Mouse (Mus musculus): ENCODE measurements at regions not wholly inside any gene's neighbourhood (a gene's known extent, or its start where the extent isn't known, plus 50 kb on each side); places are given as distances from the start of the nearest gene placed in this dataset.

DNA sequence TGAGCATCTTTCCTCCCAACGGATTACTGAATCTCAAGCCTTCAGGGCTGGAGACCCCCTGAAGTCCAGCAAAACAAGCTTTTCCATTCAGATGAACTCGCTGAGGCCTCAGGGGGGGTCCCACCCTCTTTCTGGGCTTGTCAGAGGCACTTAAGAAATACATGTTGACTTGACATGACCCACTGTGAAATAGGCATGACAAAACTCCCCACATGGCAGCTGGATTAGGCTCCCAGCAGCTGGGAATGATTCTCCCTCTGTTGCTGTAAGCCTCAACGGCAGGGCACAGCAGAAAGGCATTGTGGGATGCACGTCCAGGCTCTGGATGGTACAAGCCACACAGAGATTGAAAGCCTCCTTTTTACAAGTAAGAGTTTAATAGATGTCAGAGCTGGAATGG, 110.5 kb downstream of the Slc4a3 start:
- Histone ChIP-seq H3K9me3 (peaks cover 8% of the 10 kb centered on the region), H3K27me3 (peaks cover 16% of the 10 kb centered on the region; the same call in 1 of the 2 replicates), H3K27ac (replicated peaks) (no peak overlapping the region), H3K4me3 (no peak overlapping the region), H3K9ac (no peak overlapping the region), H3K4me1 (replicated peaks) (peaks cover 14% of the 10 kb centered on the region), H3K4me2 (no peak overlapping the region), H3K36me3 (no peaks in the 10 kb centered on the region)
- WGBS: 69% methylated on average over 4 of the region's 4 CpGs
- no peak for ATAC-seq (ENCODE audit: low read depth)

DNA sequence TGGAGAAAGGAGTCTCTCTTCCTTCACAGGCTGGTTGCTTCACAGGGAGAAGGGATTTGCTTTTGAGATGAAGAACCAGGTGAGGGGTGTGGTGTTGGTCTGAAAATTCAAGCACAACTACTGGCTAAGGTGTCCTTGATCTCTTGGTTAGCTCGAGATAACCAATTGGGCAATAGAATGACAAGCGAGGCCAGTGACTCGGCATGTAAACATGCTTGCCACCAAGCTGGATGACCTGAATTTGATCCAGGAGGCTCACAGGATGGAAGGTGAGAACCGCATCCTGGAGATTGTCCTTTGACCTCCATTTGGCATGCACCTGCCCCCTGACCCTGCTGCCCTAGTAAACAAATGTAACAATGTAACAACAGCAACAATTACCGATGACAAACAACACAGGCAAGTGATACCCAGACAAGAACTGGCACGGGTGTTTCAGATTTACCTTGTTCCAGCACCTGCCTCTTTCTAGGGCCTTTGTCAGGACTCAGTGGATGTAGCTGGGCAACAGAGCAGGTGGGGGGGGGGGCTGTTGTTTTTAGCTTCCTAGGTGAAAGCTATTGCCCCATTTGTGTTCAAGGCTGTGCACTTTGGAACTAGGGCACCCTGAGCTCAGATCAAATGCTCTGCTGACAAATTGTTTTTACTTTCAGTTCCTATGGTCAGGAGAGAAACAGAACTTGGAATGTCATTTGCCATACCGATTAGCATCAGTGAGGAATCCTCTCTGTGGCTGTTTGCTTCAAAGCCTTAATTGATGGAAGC, 114.5 kb downstream of the Slc4a3 start:
- peaks cover 16% of the 10 kb centered on the region; the same call in 1 of the 2 replicates for H3K27me3 ChIP-seq
- WGBS: 81% methylated on average over 7 of the region's 7 CpGs
- H3K4me1 ChIP-seq (replicated peaks): peaks cover 13% of the 10 kb centered on the region
- ATAC-seq (ENCODE audit: low read depth): no peak
- no peak overlapping the region for H3K27ac ChIP-seq (replicated peaks)
- H3K36me3 ChIP-seq: no peaks in the 10 kb centered on the region
- no peak overlapping the region for H3K4me2 ChIP-seq
- H3K9ac ChIP-seq: no peak overlapping the region
- peaks cover 8% of the 10 kb centered on the region for H3K9me3 ChIP-seq
- H3K4me3 ChIP-seq: no peak overlapping the region

DNA sequence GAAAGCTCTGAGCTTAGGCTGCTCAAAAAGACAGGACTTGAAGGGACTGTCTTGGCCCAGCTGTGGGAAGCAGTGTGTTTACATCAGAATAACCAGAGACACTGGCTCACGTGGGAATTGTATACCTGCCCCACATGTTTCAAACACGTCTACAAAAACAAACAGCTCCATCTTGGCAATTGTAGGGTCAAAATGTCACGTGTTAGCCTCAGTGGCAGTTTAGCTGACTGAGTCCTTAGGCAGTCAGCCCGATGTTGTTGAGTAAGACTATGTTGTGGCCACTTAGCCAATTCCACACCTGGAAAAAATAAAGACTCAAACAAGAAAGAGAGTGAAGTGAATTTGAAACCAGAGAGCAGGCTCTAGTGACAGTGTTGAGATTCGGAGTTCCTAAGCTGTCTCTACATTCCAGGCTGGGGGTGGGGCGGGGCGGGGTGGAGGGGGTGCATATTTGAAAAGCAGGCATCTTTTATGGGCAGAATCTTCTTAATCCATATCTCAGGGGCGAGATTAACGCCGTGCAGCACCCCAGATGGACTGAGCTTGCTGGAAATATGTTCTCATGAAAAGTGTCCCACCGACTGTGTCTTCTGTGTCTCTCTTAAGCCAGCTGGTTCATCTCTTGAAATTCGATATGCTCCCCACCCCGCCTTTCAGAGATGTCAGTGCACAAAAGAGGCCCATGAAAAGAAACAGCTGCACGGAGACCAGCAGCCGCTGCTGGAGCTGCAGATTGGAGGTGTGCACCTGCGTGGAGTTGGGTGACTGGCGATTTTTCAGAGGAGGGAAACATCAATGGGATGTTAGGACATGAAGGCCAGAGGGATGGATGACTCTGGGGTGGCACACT, 116.3 kb downstream of the Slc4a3 start:
- no peak for ATAC-seq (ENCODE audit: low read depth)
- Histone ChIP-seq H3K4me1 (replicated peaks) (peaks cover 13% of the 10 kb centered on the region), H3K4me2 (no peak overlapping the region), H3K27me3 (peaks cover 11% of the 10 kb centered on the region; the same call in 1 of the 2 replicates), H3K27ac (replicated peaks) (no peak overlapping the region), H3K4me3 (no peak overlapping the region), H3K9ac (no peak overlapping the region), H3K36me3 (no peaks in the 10 kb centered on the region), H3K9me3 (peaks cover 8% of the 10 kb centered on the region)
- WGBS: 17% methylated on average over 17 of the region's 17 CpGs

DNA sequence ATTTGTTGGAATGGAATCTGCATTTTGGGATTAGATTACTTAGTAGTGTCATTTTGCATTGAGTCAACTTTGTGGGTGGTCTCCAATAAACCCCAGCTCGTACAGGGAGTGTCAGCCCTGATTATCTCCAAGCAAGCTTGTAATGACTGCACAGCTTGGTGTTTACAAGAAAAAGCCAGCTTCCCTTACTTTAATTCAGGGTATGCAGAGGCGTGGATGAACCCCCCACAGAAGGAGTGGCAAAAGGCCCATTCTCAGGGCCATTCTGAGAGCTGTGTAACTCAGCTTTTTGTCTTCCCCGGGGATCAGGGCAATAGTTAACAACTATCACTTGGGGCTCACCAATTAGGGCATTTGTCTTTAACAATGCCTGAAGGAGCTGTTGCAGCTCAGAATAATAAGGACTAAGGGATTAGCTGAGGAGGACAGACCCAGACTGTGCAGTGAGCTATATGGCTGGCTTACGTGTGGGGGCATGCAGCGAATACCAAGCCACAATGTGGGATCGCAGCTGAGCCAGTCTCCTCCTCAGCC, 121.7 kb downstream of the Slc4a3 start:
- Histone ChIP-seq H3K4me2 (no peak overlapping the region), H3K9me3 (no peaks in the 10 kb centered on the region), H3K27ac (replicated peaks) (0 out of 2 replicates have a peak overlapping the region, but pooled peaks have one; percentile 23), H3K4me3 (no peak overlapping the region), H3K27me3 (peaks cover 17% of the 10 kb centered on the region), H3K4me1 (replicated peaks) (peaks cover 15% of the 10 kb centered on the region), H3K9ac (no peak overlapping the region), H3K36me3 (no peaks in the 10 kb centered on the region)
- WGBS: 14% methylated on average over 6 of the region's 6 CpGs
- peak; percentile 85 for ATAC-seq (ENCODE audit: low read depth)

DNA sequence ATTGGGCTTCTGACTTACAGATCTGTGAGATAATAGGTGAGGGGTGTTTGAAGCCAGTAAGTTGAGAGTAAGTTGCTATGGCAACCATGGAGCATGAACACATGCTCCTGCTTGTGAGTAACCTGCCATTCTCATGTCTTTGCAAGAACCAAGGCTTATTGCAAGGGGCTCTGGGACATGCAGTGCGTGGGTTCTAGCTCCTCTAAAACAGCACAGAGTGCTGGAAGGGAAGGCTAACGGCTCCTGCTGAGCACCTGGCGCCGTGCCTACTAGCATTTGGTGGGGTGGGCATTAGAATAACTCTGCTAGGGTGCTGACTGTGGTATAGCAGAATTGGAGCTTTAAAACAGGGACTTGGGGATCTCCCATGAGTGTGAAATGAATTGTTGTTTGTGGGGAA, 130.2 kb downstream of the Slc4a3 start:
- 91% methylated on average over 4 of the region's 4 CpGs for WGBS

DNA sequence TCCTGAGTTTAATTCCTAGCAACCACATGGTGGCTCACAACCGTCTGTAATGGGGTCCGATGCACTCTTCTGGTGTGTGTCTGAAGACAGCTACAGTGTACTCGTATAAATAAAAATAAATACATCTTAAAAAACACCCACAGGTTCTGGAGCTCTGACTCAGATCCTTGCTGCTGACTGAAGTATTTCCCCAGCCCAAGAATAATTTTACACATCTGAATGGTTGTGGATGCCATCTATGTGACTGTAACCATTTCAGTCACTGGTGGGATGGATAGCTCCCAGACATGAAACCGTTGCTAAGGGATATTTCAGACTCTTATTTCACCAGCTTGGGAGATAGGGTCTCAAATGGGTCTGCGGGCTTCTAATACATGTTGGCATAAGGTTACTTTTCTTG, 131.6 kb downstream of the Slc4a3 start:
- H3K4me1 ChIP-seq (replicated peaks): peaks cover 14% of the 10 kb centered on the region
- no peak overlapping the region for H3K4me2 ChIP-seq
- H3K4me3 ChIP-seq: no peak overlapping the region
- peaks cover 13% of the 10 kb centered on the region for H3K9me3 ChIP-seq
- no peak overlapping the region for H3K9ac ChIP-seq
- WGBS: 80% methylated on average over 5 of the region's 5 CpGs
- ATAC-seq (ENCODE audit: low read depth): no peak
- H3K27me3 ChIP-seq: no peaks in the 10 kb centered on the region; the same call in 1 of the 2 replicates
- no peaks in the 10 kb centered on the region for H3K36me3 ChIP-seq
- no peak overlapping the region for H3K27ac ChIP-seq (replicated peaks)

More for the DNA sequence above, 130.2 kb downstream of the Slc4a3 start:
- Histone ChIP-seq H3K4me1 (replicated peaks) (peaks cover 14% of the 10 kb centered on the region), H3K4me3 (no peak overlapping the region), H3K9ac (no peak overlapping the region), H3K27me3 (peaks cover 5% of the 10 kb centered on the region), H3K36me3 (no peaks in the 10 kb centered on the region), H3K9me3 (0 out of 2 replicates have a peak, but pooled peaks cover 4% of the 10 kb centered on the region), H3K27ac (replicated peaks) (no peak overlapping the region), H3K4me2 (no peak overlapping the region)
- ATAC-seq (ENCODE audit: low read depth): no peak

DNA sequence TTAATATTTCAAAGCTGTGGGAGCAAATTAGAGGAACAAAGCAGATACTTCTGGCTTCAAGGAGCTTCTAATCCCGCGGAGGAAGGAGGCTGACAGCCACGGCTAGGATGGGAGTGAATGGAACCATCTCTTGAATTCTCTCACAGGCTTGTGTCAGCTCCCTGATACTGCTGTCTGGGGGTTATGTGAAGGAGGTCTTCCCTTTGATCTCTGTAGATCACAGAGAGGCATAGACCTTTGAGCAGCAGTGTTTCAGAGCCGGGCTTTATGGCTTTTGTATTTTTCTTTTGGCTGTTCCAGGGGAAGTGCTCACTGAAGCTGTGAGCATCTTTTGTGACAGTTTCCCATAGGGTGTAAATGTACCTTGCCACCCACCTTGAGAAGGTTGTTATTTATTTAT, 132.2 kb downstream of the Slc4a3 start:
- Histone ChIP-seq H3K36me3 (no peaks in the 10 kb centered on the region), H3K9ac (no peak overlapping the region), H3K4me3 (no peak overlapping the region), H3K4me1 (replicated peaks) (peaks cover 14% of the 10 kb centered on the region), H3K27me3 (no peaks in the 10 kb centered on the region), H3K27ac (replicated peaks) (no peak overlapping the region), H3K4me2 (no peak overlapping the region), H3K9me3 (peaks cover 13% of the 10 kb centered on the region)
- no peak for ATAC-seq (ENCODE audit: low read depth)
- WGBS: 18% methylated on average over 4 of the region's 4 CpGs

DNA sequence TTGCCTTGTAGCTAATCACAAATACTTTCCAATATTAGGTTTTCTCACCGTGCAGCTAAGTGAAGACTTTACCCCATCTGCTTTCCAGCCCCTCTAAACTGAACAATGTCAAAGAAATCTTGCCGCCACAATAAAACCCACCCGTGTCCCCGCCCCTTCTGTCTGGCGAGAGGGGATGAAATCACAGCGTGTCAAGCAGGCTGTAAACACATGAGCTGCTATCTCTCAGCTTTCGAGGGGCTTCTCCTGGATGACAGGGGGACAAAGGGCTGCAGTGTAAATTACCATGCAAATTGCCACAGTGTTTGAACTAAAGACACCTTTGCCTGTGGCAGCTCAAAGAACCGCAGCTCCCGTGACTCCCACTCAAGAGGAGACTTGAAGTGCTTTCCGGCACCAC, 134.3 kb downstream of the Slc4a3 start:
- peaks cover 19% of the 10 kb centered on the region for H3K4me1 ChIP-seq (replicated peaks)
- no peaks in the 10 kb centered on the region for H3K27me3 ChIP-seq
- H3K27ac ChIP-seq (replicated peaks): no peak overlapping the region
- no peak for ATAC-seq (ENCODE audit: low read depth)
- no peak overlapping the region for H3K4me3 ChIP-seq
- 5% methylated on average over 10 of the region's 10 CpGs for WGBS
- peaks cover 13% of the 10 kb centered on the region for H3K9me3 ChIP-seq
- H3K4me2 ChIP-seq: peak overlapping the region; percentile 35
- no peaks in the 10 kb centered on the region for H3K36me3 ChIP-seq
- no peak overlapping the region for H3K9ac ChIP-seq

DNA sequence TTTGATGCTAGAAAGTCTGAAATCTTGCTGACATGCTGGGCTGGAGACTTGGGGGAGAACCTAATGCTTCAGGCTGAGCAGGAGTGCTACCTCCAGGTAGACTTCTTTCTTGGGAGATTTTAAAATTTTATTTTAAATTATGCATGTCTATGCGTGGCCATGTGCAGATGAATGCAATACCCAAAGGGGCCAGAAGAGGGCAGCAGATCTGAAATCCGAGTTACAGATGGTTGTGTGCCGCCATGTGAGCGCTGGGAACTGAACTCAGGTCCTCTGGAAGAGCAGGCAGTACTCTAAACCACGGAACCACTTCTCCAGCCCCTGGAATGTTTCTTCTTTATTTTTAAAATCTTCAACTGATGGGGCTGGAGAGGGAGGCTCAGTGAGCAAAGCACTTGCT, 135.8 kb downstream of the Slc4a3 start:
- ATAC-seq (ENCODE audit: low read depth): no peak
- H3K27ac ChIP-seq (replicated peaks): no peak overlapping the region
- peaks cover 19% of the 10 kb centered on the region for H3K4me1 ChIP-seq (replicated peaks)
- WGBS: 94% methylated on average over 5 of the region's 5 CpGs
- no peak overlapping the region for H3K4me3 ChIP-seq
- H3K9me3 ChIP-seq: peaks cover 8% of the 10 kb centered on the region
- H3K4me2 ChIP-seq: no peak overlapping the region
- H3K27me3 ChIP-seq: no peaks in the 10 kb centered on the region
- H3K36me3 ChIP-seq: no peaks in the 10 kb centered on the region
- H3K9ac ChIP-seq: no peak overlapping the region

DNA sequence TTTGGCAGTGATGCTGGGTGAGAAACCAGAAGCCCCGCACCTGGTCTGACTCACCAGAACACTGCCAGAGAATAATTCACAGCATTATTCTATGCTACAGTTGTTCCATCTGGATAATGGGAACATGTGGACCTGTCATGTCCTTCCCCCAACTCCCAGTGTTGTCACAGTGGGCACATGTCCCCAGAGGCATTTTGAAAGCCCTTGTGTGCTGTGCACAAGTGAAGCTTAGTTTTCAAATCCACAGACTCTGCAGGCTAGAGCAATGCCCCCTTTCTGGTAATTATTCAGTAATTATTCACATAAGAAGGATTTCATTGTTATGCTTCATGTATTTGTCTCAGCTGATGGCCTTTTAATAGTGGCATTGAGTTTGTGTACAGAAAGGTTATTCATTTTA, 146.7 kb downstream of the Slc4a3 start:
- WGBS: 76% methylated on average over 1 of the region's 1 CpGs
- no peaks in the 10 kb centered on the region for H3K9me3 ChIP-seq
- H3K4me1 ChIP-seq (replicated peaks): peaks cover 15% of the 10 kb centered on the region
- ATAC-seq (ENCODE audit: low read depth): peak; percentile 47; the same call in 1 of the 2 replicates
- no peaks in the 10 kb centered on the region for H3K36me3 ChIP-seq
- H3K4me2 ChIP-seq: no peak overlapping the region
- no peak overlapping the region for H3K4me3 ChIP-seq
- H3K27ac ChIP-seq (replicated peaks): no peak overlapping the region
- H3K9ac ChIP-seq: no peak overlapping the region
- H3K27me3 ChIP-seq: peaks cover 6% of the 10 kb centered on the region; the same call in 1 of the 2 replicates

DNA sequence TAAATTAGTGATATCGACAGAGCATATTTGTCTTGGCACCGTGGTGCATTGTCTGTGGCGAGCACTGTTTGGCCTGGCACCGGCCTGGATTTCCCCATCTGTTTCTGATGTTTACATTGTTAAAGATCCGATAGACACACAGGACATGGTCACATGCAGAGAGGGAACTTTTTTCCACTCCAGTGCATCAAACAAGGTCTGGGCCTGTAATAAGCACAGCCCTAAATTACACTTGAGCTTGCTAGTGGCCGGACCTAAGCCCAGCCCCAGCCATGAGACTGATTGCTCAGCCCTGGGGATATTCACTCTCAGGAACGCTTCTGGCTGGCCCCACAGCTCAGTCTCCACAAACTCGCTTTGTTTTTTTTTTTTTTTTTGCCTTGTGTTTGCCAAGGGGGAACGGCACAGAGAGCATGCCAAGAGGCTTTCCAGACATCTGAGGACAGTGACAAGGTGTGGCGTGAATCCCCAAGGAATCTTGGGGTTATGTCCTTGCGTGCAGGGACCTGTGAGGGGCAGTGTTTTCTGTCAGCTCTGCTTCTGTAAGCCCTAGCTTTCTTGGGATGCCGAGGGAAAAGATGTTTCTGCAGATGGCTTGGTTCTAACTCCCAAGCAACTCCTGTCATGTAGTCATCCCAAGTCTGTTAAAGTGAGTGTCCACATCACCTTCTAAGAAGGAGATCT, 147.3 kb downstream of the Slc4a3 start:
- H3K27me3 ChIP-seq: peaks cover 6% of the 10 kb centered on the region; the same call in 1 of the 2 replicates
- H3K4me2 ChIP-seq: no peak overlapping the region
- H3K27ac ChIP-seq (replicated peaks): no peak overlapping the region
- no peak overlapping the region for H3K4me3 ChIP-seq
- peak; percentile 56; the same call in 1 of the 2 replicates for ATAC-seq (ENCODE audit: low read depth)
- H3K4me1 ChIP-seq (replicated peaks): peaks cover 15% of the 10 kb centered on the region
- no peaks in the 10 kb centered on the region for H3K36me3 ChIP-seq
- no peak overlapping the region for H3K9ac ChIP-seq
- no peaks in the 10 kb centered on the region for H3K9me3 ChIP-seq
- 28% methylated on average over 12 of the region's 12 CpGs for WGBS
